Mouse (Mus musculus) brain, embryonic 18.5 days (tissue): ENCODE measurements around the gene Son.
A peak's percentile ranks its signal among the peaks of the same experiment; 100 is the strongest.

Experiments used
- DNase-seq: peaks from one replicate; pipeline ENCODE4 v3.0.0-alpha.2; 2012; ENCODE audit warnings: low read depth, low spot score

The Son gene

GRCm38 (mm10) chr16:91688023-91688618 is 40.8 kb downstream of the Son start:
- DNase-seq: no peak

GRCm38 (mm10) chr16:91688619-91689334 is 41.5 kb downstream of the Son start, which contains the start of gene Donson:
Gene Donson (minus strand): TSS chr16:91688770.
- DNase-seq: peak; percentile 86

GRCm38 (mm10) chr16:91689791-91690190 is 42.5 kb downstream of the Son start:
- no peak for DNase-seq

- DNase-seq: peak; percentile 39
Measured at GRCm38 (mm10) chr16:91694455-91695084, 47.3 kb downstream of the Son start.

- no peak for DNase-seq
Measured at GRCm38 (mm10) chr16:91695108-91695755, 47.9 kb downstream of the Son start.

- no peak for DNase-seq
Measured at GRCm38 (mm10) chr16:91698995-91699394, 51.7 kb downstream of the Son start.

GRCm38 (mm10) chr16:91701908-91702307 is 54.6 kb downstream of the Son start:
- no peak for DNase-seq

- no peak for DNase-seq
Measured at GRCm38 (mm10) chr16:91702771-91703188, 55.5 kb downstream of the Son start.

- no peak for DNase-seq
Measured at GRCm38 (mm10) chr16:91704603-91705340, 57.5 kb downstream of the Son start.

- DNase-seq: no peak
Measured at GRCm38 (mm10) chr16:91710241-91710640, 62.9 kb downstream of the Son start.

- no peak for DNase-seq
Measured at GRCm38 (mm10) chr16:91716927-91717349, 69.6 kb downstream of the Son start.

- DNase-seq: no peak
Measured at GRCm38 (mm10) chr16:91717399-91717798, 70.1 kb downstream of the Son start.

GRCm38 (mm10) chr16:91724247-91724646 is 76.9 kb downstream of the Son start:
- DNase-seq: no peak

- DNase-seq: no peak
Measured at GRCm38 (mm10) chr16:91727433-91727832, 80.1 kb downstream of the Son start.

- DNase-seq: peak; percentile 99
Measured at GRCm38 (mm10) chr16:91728123-91729065, 81.1 kb downstream of the Son start, which contains the start of gene Cryzl1. Gene Cryzl1 (minus strand): TSS chr16:91728975.
